Mouse (Mus musculus): ENCODE measurements around the gene Gpatch11.

DNA sequence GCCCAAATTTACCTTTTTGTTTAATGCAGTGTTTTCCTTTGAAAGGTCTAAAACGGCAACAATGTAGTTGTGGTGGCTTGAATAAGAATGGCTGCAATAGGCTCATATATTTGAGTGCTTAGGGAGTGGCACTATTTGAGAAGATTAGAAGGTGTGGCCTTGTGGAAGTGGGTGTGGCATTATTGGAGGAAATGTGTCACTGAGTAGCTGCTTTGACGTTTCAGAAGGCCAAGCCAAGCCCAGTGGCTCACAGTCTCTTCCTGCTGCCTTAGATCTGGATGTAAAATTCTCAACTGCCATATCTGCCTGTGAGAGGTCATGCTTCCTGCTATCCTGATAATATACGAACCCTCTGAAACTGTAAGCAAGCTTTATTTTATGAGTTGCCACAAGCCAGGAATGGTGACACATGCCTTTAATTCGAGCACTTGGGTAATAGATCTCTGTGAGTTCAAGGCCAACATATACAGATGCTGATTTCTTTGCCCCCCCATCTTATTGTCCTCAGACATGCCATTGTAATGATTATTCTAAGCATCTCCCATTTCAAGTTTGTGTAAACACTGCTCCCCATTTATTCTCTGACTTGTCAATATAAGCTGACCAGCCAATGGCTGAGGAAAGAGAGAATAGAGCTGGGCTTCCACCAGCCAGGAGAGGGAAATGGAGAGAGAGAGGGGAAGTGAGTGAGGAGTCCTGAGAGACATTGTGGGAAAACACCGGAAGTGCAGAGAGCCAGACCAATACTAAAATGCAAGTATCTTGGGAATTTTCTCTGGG lies 50.1 kb downstream of the Gpatch11 start:
- TF ChIP-seq CTCF (IDR thresholded peaks at IDR 0.05; ENCODE audit: control insufficient read depth, insufficient read depth, insufficient replicate concordance, low read depth, low read length), result no peak
- no peak for TF ChIP-seq POLR2A (IDR thresholded peaks at IDR 0.05; ENCODE audit: control insufficient read depth, low read depth, low read length)
